Mouse (Mus musculus): Measurements from ENCODE around the gene Fam19a3. TPM values are rescaled to one million over a fixed set of nuclear protein-coding genes. Genes with fewer than 3 reads are reported as not detected.

The Fam19a3 gene
- polyA plus RNA-seq, 1 experiment from 2014 or later = 1.2 TPM

DNA sequence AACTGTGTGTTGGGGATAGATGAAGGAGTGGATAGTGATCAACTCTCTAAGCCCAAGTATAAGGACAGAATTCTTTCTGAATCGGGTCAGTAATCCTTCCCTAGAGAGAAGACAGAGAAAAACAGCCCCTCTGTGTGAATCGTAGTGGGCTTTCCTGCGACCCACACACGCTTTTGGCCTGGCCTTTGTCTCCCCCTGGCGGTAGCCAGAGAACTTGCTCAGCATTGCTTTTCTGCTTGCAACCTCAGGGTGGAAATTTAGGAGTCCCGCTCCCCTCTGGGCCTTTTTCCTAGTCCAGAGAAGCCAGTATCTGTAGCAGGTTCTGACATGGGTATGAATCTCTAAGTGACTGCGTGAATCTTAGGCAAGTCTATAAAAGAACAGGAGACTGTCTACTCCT is 1.7 kb downstream of the Fam19a3 start:
- 5% methylated on average over 7 of the region's 7 CpGs for WGBS (ENCODE audit: insufficient replicate concordance)
- Histone ChIP-seq H3K27ac (ENCODE audit: low read depth, low read length) (no peak overlapping the region), H3K27me3 (ENCODE audit: control insufficient read depth, insufficient read depth, low read length) (peaks cover 47% of the 10 kb centered on the region), H3K4me1 (ENCODE audit: control insufficient read depth, insufficient read depth, low read length) (peaks cover 20% of the 10 kb centered on the region), H3K36me3 (ENCODE audit: control insufficient read depth, insufficient read depth, low read length) (no peaks in the 10 kb centered on the region), H3K9me3 (replicated peaks; ENCODE audit: control insufficient read depth, low read length) (no peaks in the 10 kb centered on the region), H3K9ac (ENCODE audit: low read depth, low read length) (no peak overlapping the region), H3K4me2 (no peak overlapping the region), H3K4me3 (ENCODE audit: low read depth, low read length) (no peak overlapping the region)
- no peak for ATAC-seq (replicated peaks; ENCODE audit: insufficient number of reproducible peaks, low FRiP score, low TSS enrichment)

DNA sequence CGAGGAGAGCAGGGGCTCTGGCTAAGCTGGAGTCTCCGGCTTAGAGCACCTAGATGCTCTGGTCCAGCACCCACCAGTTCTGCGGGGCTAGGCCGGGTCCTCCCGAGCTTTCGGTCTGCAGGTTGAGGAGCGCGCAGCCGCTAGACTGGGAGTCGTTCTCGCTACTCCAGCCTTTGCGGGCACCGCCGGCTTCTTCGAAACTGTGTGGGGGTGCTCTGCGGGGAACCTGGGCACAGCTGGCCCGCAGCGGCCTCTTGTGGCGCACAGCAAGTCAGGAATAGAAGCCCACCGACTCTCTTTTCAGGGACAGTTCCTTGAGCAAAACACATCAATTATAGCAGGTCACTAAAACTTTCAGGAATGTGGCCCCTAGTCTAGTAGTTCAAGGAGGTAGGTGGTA is 4.3 kb downstream of the Fam19a3 start:
- no peaks in the 10 kb centered on the region for H3K9me3 ChIP-seq (replicated peaks; ENCODE audit: control insufficient read depth, low read length)
- H3K36me3 ChIP-seq (ENCODE audit: control insufficient read depth, insufficient read depth, low read length) = no peaks in the 10 kb centered on the region
- no peak for ATAC-seq (replicated peaks; ENCODE audit: insufficient number of reproducible peaks, low FRiP score, low TSS enrichment)
- H3K9ac ChIP-seq (ENCODE audit: low read depth, low read length) = peak overlapping the region; percentile 39; the same call in 1 of the 2 replicates
- 1% methylated on average over 20 of the region's 20 CpGs for WGBS (ENCODE audit: insufficient replicate concordance)
- peak overlapping the region; percentile 70 for H3K4me2 ChIP-seq
- peaks cover 45% of the 10 kb centered on the region for H3K27me3 ChIP-seq (ENCODE audit: control insufficient read depth, insufficient read depth, low read length)
- peaks cover 24% of the 10 kb centered on the region for H3K4me1 ChIP-seq (ENCODE audit: control insufficient read depth, insufficient read depth, low read length)
- H3K4me3 ChIP-seq (ENCODE audit: low read depth, low read length) = peak overlapping the region; percentile 42
- H3K27ac ChIP-seq (ENCODE audit: low read depth, low read length) = no peak overlapping the region

DNA sequence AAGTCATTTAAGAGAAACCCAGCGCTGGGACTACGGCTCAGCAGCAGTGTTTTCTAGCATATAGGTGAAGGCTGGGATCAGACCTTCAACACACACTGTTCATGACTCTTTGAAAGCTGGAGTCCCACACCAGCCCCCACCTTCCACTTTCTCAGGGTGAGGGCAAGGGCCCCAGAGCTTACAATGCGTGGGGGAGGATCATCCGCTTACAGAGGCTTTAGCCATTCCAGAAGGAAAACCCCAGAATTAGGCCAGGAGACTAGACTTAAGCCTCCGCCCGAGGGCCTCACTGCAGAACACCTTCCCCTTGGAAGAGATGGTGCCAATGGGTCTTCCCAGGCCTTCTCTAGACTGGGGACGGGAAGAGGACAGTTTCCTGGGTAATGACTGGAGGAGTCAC is 8.3 kb downstream of the Fam19a3 start:
- Histone ChIP-seq H3K4me2 (no peak overlapping the region), H3K27ac (ENCODE audit: low read depth, low read length) (no peak overlapping the region), H3K9ac (ENCODE audit: low read depth, low read length) (no peak overlapping the region), H3K27me3 (ENCODE audit: control insufficient read depth, insufficient read depth, low read length) (peaks cover 25% of the 10 kb centered on the region), H3K36me3 (ENCODE audit: control insufficient read depth, insufficient read depth, low read length) (no peaks in the 10 kb centered on the region), H3K4me1 (ENCODE audit: control insufficient read depth, insufficient read depth, low read length) (peaks cover 6% of the 10 kb centered on the region), H3K9me3 (replicated peaks; ENCODE audit: control insufficient read depth, low read length) (no peaks in the 10 kb centered on the region), H3K4me3 (ENCODE audit: low read depth, low read length) (no peak overlapping the region)
- 78% methylated on average over 7 of the region's 7 CpGs for WGBS (ENCODE audit: insufficient replicate concordance)
- ATAC-seq (replicated peaks; ENCODE audit: insufficient number of reproducible peaks, low FRiP score, low TSS enrichment) = no peak

DNA sequence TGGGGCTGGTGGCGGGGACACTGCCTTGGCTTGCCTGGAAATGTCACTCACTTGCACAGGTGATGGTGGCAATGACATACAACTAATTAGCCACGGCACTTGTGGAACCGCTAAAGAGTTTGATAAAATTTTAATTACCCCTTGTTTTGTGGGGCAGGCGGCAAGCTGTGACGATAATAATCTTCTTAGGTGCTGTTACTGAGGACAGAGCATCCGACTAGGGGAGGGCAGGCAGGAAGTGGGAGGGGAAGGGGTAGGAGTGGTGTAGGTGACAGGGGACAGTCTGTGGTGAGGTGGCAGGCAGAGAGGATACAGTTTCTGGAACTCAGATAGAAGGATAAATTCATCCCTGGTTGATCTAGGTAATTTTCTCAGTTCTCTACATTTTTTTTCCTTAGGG is 10.2 kb downstream of the Fam19a3 start:
- Histone ChIP-seq H3K4me2 (no peak overlapping the region), H3K27me3 (ENCODE audit: control insufficient read depth, insufficient read depth, low read length) (peaks cover 12% of the 10 kb centered on the region), H3K9me3 (replicated peaks; ENCODE audit: control insufficient read depth, low read length) (no peaks in the 10 kb centered on the region), H3K4me3 (ENCODE audit: low read depth, low read length) (no peak overlapping the region), H3K27ac (ENCODE audit: low read depth, low read length) (no peak overlapping the region), H3K4me1 (ENCODE audit: control insufficient read depth, insufficient read depth, low read length) (peaks cover 6% of the 10 kb centered on the region), H3K9ac (ENCODE audit: low read depth, low read length) (no peak overlapping the region), H3K36me3 (ENCODE audit: control insufficient read depth, insufficient read depth, low read length) (no peaks in the 10 kb centered on the region)
- no peak for ATAC-seq (replicated peaks; ENCODE audit: insufficient number of reproducible peaks, low FRiP score, low TSS enrichment)
- WGBS (ENCODE audit: insufficient replicate concordance) = 45% methylated on average over 6 of the region's 6 CpGs

DNA sequence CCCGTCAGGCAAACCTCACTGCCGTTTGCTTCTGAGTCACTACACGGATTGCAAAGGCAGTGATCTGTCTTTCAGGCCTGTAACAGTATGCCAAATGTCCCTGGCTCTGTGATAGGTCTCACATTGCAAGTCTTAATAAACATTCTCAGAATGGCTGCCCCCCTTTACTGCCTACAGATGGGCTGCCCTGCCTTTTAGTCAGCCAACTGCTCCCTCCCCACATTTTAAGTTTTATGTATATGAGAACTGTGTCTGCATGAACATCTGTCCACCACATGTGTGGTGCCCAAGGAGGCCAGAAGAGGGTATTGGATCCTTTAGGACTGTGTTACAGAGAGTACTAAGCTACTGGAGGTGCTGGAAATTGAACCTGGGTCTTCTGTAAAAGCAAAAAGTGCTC is 10.7 kb downstream of the Fam19a3 start:
- no peak for ATAC-seq (replicated peaks; ENCODE audit: insufficient number of reproducible peaks, low FRiP score, low TSS enrichment)
- Histone ChIP-seq H3K4me2 (no peak overlapping the region), H3K9ac (ENCODE audit: low read depth, low read length) (no peak overlapping the region), H3K4me3 (ENCODE audit: low read depth, low read length) (no peak overlapping the region), H3K4me1 (ENCODE audit: control insufficient read depth, insufficient read depth, low read length) (peaks cover 6% of the 10 kb centered on the region), H3K36me3 (ENCODE audit: control insufficient read depth, insufficient read depth, low read length) (no peaks in the 10 kb centered on the region), H3K9me3 (replicated peaks; ENCODE audit: control insufficient read depth, low read length) (no peaks in the 10 kb centered on the region), H3K27me3 (ENCODE audit: control insufficient read depth, insufficient read depth, low read length) (peaks cover 6% of the 10 kb centered on the region), H3K27ac (ENCODE audit: low read depth, low read length) (no peak overlapping the region)
- WGBS (ENCODE audit: insufficient replicate concordance) = 68% methylated on average over 3 of the region's 3 CpGs

DNA sequence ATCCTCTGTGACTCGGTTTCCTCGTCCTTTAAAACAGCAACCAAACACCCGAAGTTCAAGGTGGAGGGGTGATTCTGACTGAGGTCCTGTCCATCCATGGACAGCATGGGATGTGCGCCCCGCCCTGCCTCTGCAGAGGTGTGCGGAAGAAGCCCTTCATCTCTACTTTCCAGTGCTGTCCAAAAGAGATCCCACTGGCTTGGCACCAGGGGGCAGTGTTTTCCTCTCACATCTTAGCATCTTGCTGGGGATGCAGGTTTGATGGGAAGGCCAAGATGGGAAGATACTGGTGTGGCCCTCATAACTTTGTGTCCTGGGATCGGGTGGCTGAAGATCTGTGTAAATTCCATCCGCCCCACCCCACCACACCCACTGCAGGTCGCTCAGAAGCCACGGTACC is 11.6 kb downstream of the Fam19a3 start:
- no peaks in the 10 kb centered on the region for H3K9me3 ChIP-seq (replicated peaks; ENCODE audit: control insufficient read depth, low read length)
- 62% methylated on average over 10 of the region's 10 CpGs for WGBS (ENCODE audit: insufficient replicate concordance)
- H3K27ac ChIP-seq (ENCODE audit: low read depth, low read length) = no peak overlapping the region
- no peak overlapping the region for H3K4me3 ChIP-seq (ENCODE audit: low read depth, low read length)
- no peak overlapping the region for H3K9ac ChIP-seq (ENCODE audit: low read depth, low read length)
- no peak overlapping the region for H3K4me2 ChIP-seq
- H3K4me1 ChIP-seq (ENCODE audit: control insufficient read depth, insufficient read depth, low read length) = peaks cover 6% of the 10 kb centered on the region
- ATAC-seq (replicated peaks; ENCODE audit: insufficient number of reproducible peaks, low FRiP score, low TSS enrichment) = no peak
- 0 out of 2 replicates have a peak, but pooled peaks cover 3% of the 10 kb centered on the region for H3K27me3 ChIP-seq (ENCODE audit: control insufficient read depth, insufficient read depth, low read length)
- no peaks in the 10 kb centered on the region for H3K36me3 ChIP-seq (ENCODE audit: control insufficient read depth, insufficient read depth, low read length)

DNA sequence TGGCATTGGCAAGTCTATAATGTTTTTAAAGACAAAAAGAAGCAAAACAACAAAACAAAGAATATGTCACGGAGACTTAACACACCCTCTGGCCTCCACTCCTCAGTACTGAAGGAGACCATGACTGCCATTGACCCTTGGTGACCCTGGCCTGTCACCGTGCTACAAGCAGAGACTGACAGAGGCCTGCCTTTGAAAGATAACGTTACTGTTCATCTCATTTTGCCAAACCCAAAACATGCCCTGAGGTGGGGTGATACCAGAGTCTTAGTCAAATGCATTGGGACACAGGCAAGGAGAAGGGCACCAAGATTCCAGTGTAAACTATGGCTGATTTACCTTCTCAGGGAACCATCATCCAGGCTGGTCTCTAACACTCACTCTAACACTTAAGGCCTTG is 12.5 kb downstream of the Fam19a3 start:
- Histone ChIP-seq H3K36me3 (ENCODE audit: control insufficient read depth, insufficient read depth, low read length) (no peaks in the 10 kb centered on the region), H3K27ac (ENCODE audit: low read depth, low read length) (no peak overlapping the region), H3K27me3 (ENCODE audit: control insufficient read depth, insufficient read depth, low read length) (0 out of 2 replicates have a peak, but pooled peaks cover 3% of the 10 kb centered on the region), H3K4me1 (ENCODE audit: control insufficient read depth, insufficient read depth, low read length) (peaks cover 6% of the 10 kb centered on the region), H3K4me2 (no peak overlapping the region), H3K4me3 (ENCODE audit: low read depth, low read length) (no peak overlapping the region), H3K9me3 (replicated peaks; ENCODE audit: control insufficient read depth, low read length) (no peaks in the 10 kb centered on the region), H3K9ac (ENCODE audit: low read depth, low read length) (no peak overlapping the region)
- 38% methylated on average over 3 of the region's 3 CpGs for WGBS (ENCODE audit: insufficient replicate concordance)
- ATAC-seq (replicated peaks; ENCODE audit: insufficient number of reproducible peaks, low FRiP score, low TSS enrichment) = no peak

DNA sequence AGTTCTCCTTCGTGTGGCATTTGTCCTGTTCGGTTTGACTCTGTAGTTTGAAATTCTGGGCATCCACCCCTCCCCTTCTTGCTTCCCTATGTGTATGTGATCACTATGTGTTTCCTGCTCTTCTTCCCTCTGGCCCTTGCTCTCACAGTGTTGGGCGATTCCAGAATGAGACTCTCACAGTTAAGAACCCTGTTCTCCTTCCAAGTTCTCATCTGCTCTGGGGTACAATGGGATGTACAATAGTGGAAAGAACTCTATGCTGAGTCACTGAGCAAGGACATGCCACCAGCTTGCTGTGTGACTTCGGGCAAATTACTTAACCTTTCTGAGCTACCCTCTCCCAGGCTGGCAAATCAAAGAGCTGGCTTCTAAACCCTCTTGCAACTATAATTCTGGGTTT is 13.9 kb downstream of the Fam19a3 start:
- no peak for ATAC-seq (replicated peaks; ENCODE audit: insufficient number of reproducible peaks, low FRiP score, low TSS enrichment)
- Histone ChIP-seq H3K36me3 (ENCODE audit: control insufficient read depth, insufficient read depth, low read length) (no peaks in the 10 kb centered on the region), H3K4me2 (no peak overlapping the region), H3K9me3 (replicated peaks; ENCODE audit: control insufficient read depth, low read length) (no peaks in the 10 kb centered on the region), H3K4me3 (ENCODE audit: low read depth, low read length) (no peak overlapping the region), H3K27ac (ENCODE audit: low read depth, low read length) (no peak overlapping the region), H3K4me1 (ENCODE audit: control insufficient read depth, insufficient read depth, low read length) (peaks cover 3% of the 10 kb centered on the region), H3K27me3 (ENCODE audit: control insufficient read depth, insufficient read depth, low read length) (no peaks in the 10 kb centered on the region), H3K9ac (ENCODE audit: low read depth, low read length) (no peak overlapping the region)
- WGBS (ENCODE audit: insufficient replicate concordance) = 70% methylated on average over 4 of the region's 4 CpGs

DNA sequence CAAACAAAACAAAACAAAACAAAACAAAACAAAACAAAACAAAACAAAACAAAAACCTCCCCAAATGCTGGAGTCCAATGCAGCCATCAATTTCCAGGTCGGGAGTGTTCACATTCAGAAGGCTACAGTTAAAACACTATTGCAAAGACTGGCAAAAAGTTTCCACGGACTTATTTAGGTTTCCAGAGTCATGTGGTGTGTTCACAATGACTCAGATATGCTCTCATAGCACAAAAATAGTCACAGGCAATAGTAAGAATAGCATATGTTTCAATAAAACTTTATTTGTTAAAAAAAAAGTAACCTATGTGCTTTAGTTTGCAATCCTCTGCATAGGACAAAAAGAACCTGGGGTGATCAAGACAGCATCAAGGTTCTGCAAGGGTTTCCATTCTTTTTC is 14.5 kb downstream of the Fam19a3 start:
- ATAC-seq (replicated peaks; ENCODE audit: insufficient number of reproducible peaks, low FRiP score, low TSS enrichment) = no peak
- H3K27ac ChIP-seq (ENCODE audit: low read depth, low read length) = no peak overlapping the region
- WGBS (ENCODE audit: insufficient replicate concordance) = 65% methylated on average over 2 of the region's 2 CpGs
- H3K4me1 ChIP-seq (ENCODE audit: control insufficient read depth, insufficient read depth, low read length) = no peaks in the 10 kb centered on the region
- H3K4me2 ChIP-seq = no peak overlapping the region
- no peaks in the 10 kb centered on the region for H3K36me3 ChIP-seq (ENCODE audit: control insufficient read depth, insufficient read depth, low read length)
- no peaks in the 10 kb centered on the region for H3K27me3 ChIP-seq (ENCODE audit: control insufficient read depth, insufficient read depth, low read length)
- no peaks in the 10 kb centered on the region for H3K9me3 ChIP-seq (replicated peaks; ENCODE audit: control insufficient read depth, low read length)
- no peak overlapping the region for H3K4me3 ChIP-seq (ENCODE audit: low read depth, low read length)
- H3K9ac ChIP-seq (ENCODE audit: low read depth, low read length) = no peak overlapping the region

Data from heart, embryonic 11.5 days (tissue).